Mouse (Mus musculus) spleen, adult 2 months (tissue): Measurements from ENCODE around the gene Cdh4. TPM values are rescaled to one million over a fixed set of nuclear protein-coding genes. Genes with fewer than 3 reads are reported as not detected.

Experiments used
- DNase-seq, 2 experiments: peaks; one replicate each; pipeline versions ENCODE4 v3.0.0 to v3.0.0-alpha.2; 2012 to 2021; ENCODE audit warnings: low spot score in 2 of 2, low read depth in 1 of 2
- H3K27ac ChIP-seq: fragments of 200-500 bp; 2 replicates; pipeline ENCODE4 v1.5.1; 2012; ENCODE audit warnings: low read length, inconsistent platforms; ENCODE audit not compliant: insufficient read depth
- H3K27me3 ChIP-seq: fragments of 200-500 bp; 2 replicates; pipeline ENCODE4 v1.6.1; 2012; ENCODE audit warnings: mild to moderate bottlenecking, moderate library complexity, low read length, inconsistent platforms; ENCODE audit not compliant: control insufficient read depth, insufficient read depth
- H3K36me3 ChIP-seq: fragments of 200-500 bp; 2 replicates; pipeline ENCODE4 v1.6.1; 2012; ENCODE audit warnings: mild to moderate bottlenecking, low read length, inconsistent platforms; ENCODE audit not compliant: control insufficient read depth, insufficient read depth
- H3K4me1 ChIP-seq: fragments of 200-500 bp; 2 replicates; pipeline ENCODE4 v1.6.1; 2011; ENCODE audit warnings: inconsistent platforms; ENCODE audit not compliant: control insufficient read depth, insufficient read depth, insufficient read length
- H3K4me3 ChIP-seq: fragments of 200-500 bp; 2 replicates; pipeline ENCODE4 v1.5.1; 2011; ENCODE audit warnings: mild to moderate bottlenecking, inconsistent platforms; ENCODE audit not compliant: insufficient read depth, insufficient read length; ENCODE audit errors: extremely low read depth
- CTCF ChIP-seq: fragments of 200-500 bp; IDR thresholded peaks from 2 replicates; pipeline ENCODE4 v1.5.1; 2011; ENCODE audit warnings: mild to moderate bottlenecking, inconsistent platforms; ENCODE audit not compliant: insufficient read depth, insufficient read length, insufficient replicate concordance; ENCODE audit errors: extremely low read depth
- POLR2A ChIP-seq: fragments of 200-500 bp; IDR thresholded peaks from 2 replicates; pipeline ENCODE4 v1.6.1; 2011; ENCODE audit warnings: low read depth, low read length, inconsistent platforms
- WGBS: fragments of 180-500 bp; shearing (Covaris S2); methylation state at CpG from one replicate; pipeline ENCODE4 v1.1.7; 2018; 5-methylcytosine and 5-hydroxymethylcytosine counted together
- polyA plus RNA-seq: library from polyadenylated mRNA; depleted of rRNA; stranded (reverse); fragments of >200 nt; gene quantifications from 2 replicates; pipeline ENCODE4 v1.2.3, GENCODE M21; 2012

Cdh4 gene
- polyA plus RNA-seq, 1 experiment, result 1.0 TPM

GRCm38 (mm10) chr2:179729802-179730201, 287.6 kb downstream of the Cdh4 start:
- 85% methylated on average over 4 of the region's 4 CpGs for WGBS
- no peak for DNase-seq
- Histone ChIP-seq H3K27ac (no peak overlapping the region), H3K4me3 (no peak overlapping the region), H3K27me3 (no peaks in the 10 kb centered on the region), H3K36me3 (no peaks in the 10 kb centered on the region), H3K4me1 (no peaks in the 10 kb centered on the region)
- no peak for TF ChIP-seq CTCF
- TF ChIP-seq POLR2A, result no peak

- Histone ChIP-seq H3K4me1 (no peaks in the 10 kb centered on the region), H3K27ac (no peak overlapping the region), H3K4me3 (no peak overlapping the region), H3K36me3 (no peaks in the 10 kb centered on the region), H3K27me3 (no peaks in the 10 kb centered on the region)
- DNase-seq, result no peak
- TF ChIP-seq POLR2A (no peak), CTCF (no peak)
- WGBS, result 65% methylated on average over 16 of the region's 16 CpGs
These were observed 291.1 kb downstream of the Cdh4 start for GRCm38 (mm10) chr2:179733141-179733831.

GRCm38 (mm10) chr2:179742419-179742818, 300.2 kb downstream of the Cdh4 start:
- TF ChIP-seq CTCF, result no peak
- no peak for TF ChIP-seq POLR2A
- Histone ChIP-seq H3K27me3 (no peaks in the 10 kb centered on the region), H3K27ac (no peak overlapping the region), H3K4me3 (no peak overlapping the region), H3K36me3 (no peaks in the 10 kb centered on the region), H3K4me1 (no peaks in the 10 kb centered on the region)
- no peak for DNase-seq
- 75% methylated on average over 1 of the region's 1 CpGs for WGBS

GRCm38 (mm10) chr2:179742828-179743227, 300.6 kb downstream of the Cdh4 start:
- H3K36me3 ChIP-seq, result no peaks in the 10 kb centered on the region
- TF ChIP-seq CTCF (no peak), POLR2A (no peak)
- no peaks in the 10 kb centered on the region for H3K27me3 ChIP-seq
- DNase-seq, result no peak
- WGBS, result 80% methylated on average over 6 of the region's 6 CpGs
- no peak overlapping the region for H3K27ac ChIP-seq
- no peak overlapping the region for H3K4me3 ChIP-seq
- H3K4me1 ChIP-seq, result no peaks in the 10 kb centered on the region

GRCm38 (mm10) chr2:179746491-179746890, 304.3 kb downstream of the Cdh4 start:
- Histone ChIP-seq H3K27ac (no peak overlapping the region), H3K36me3 (no peaks in the 10 kb centered on the region), H3K4me3 (no peak overlapping the region), H3K4me1 (no peaks in the 10 kb centered on the region), H3K27me3 (no peaks in the 10 kb centered on the region)
- no peak for DNase-seq
- WGBS, result 80% methylated on average over 7 of the region's 7 CpGs
- no peak for TF ChIP-seq CTCF
- no peak for TF ChIP-seq POLR2A

GRCm38 (mm10) chr2:179749399-179749798, 307.2 kb downstream of the Cdh4 start:
- WGBS, result 78% methylated on average over 3 of the region's 3 CpGs
- TF ChIP-seq POLR2A (no peak), CTCF (no peak)
- Histone ChIP-seq H3K27me3 (no peaks in the 10 kb centered on the region), H3K27ac (no peak overlapping the region), H3K36me3 (no peaks in the 10 kb centered on the region), H3K4me1 (no peaks in the 10 kb centered on the region), H3K4me3 (no peak overlapping the region)
- no peak for DNase-seq

- no peaks in the 10 kb centered on the region for H3K27me3 ChIP-seq
- H3K27ac ChIP-seq, result no peak overlapping the region
- 87% methylated on average over 9 of the region's 9 CpGs for WGBS
- no peaks in the 10 kb centered on the region for H3K4me1 ChIP-seq
- no peak overlapping the region for H3K4me3 ChIP-seq
- DNase-seq, result no peak
- no peak for TF ChIP-seq CTCF
- no peak for TF ChIP-seq POLR2A
- H3K36me3 ChIP-seq, result no peaks in the 10 kb centered on the region
These were observed 311.6 kb downstream of the Cdh4 start for GRCm38 (mm10) chr2:179753811-179754210.
